Mouse (Mus musculus): ENCODE data around the gene Hs3st2. TPM values are rescaled to one million over a fixed set of nuclear protein-coding genes. Genes with fewer than 3 reads are reported as not detected.

The Hs3st2 gene
- polyA plus RNA-seq, 3 experiments from 2014 or later = not detected

DNA sequence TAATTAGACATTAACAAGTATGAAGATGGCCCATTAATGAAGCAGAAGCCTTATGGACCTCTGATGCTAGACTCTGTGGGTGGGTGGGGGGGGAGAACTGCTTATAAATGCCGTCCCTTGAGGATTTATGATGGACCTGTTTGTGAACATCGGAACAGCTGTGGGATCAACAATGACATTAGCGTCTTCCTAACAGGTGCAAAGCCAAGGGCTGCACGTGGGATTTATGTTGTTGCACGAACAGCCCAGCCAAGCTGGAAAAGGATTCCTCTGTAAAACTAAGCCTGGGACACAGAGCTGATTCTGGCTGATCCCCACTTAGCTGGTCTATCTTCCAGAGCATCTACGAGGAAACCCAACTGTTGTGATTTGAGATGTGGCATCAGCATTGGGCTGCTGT, 69.0 kb downstream of the Hs3st2 start:
- ATAC-seq = no peak

- no peak for ATAC-seq
Measured at GRCm38 (mm10) chr7:121464441-121464840, 72.8 kb downstream of the Hs3st2 start.

- ATAC-seq = no peak
Measured at GRCm38 (mm10) chr7:121465111-121465510, 73.5 kb downstream of the Hs3st2 start.

DNA sequence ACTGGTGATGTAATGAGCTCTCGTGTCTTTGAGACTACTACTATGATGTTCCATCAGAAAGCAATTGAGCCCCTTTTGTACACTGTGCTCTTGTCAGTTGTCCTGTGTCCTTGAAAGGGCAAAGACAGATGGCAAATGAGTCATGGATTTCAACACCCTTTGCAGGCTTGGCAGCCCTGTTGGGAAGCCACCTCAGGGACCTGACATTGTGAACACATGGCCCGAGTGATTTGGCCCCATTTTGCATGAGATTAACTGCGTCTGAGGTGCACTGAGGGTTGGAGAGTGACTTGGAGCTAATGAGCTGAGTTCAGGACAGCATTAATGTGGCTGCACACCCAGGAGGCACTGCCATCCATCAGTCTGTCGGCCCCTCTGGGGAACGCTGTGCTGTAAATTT, 74.7 kb downstream of the Hs3st2 start:
- ATAC-seq = no peak

GRCm38 (mm10) chr7:121469435-121469834, 77.8 kb downstream of the Hs3st2 start:
- ATAC-seq = no peak

DNA sequence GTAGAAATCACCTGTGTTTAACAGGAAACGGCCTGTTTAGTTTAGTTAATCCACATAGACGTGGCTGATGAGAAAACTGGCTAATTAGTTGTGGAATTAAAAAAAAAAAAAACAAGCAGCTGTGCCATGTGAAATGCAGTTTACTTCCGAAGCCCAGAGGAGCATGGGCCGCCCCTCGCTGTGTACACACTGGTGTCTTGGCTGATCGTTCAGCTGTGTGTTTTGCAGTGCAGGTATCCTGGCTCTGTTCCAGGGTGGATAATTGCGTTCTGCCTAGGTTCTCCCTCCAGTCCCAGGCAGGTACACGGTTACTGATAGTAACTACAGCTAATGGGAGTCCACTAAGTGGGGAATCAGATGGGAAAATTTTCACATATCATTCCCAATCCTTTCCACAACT, 86.6 kb downstream of the Hs3st2 start:
- no peak for ATAC-seq

DNA sequence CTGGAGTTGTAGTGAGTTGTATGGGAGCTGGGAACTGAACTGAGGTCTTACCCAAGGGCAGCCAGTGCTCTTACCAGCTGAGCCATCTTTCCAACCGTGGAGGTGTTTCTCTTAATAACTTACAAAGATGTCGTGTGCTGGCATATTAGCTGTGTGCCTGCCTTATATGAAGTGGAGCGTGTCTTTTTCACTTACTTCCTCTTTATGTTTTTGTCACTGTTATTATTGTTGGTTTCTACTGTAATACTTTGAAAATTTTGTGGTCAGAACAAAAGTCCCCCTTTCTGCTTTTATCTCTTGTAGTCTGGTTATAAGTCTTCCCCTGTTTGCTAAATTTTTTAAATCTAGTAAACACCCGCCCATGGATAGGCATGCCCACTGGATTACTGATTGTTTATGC, 88.4 kb downstream of the Hs3st2 start:
- ATAC-seq = no peak

GRCm38 (mm10) chr7:121484590-121484989, 92.9 kb downstream of the Hs3st2 start:
- ATAC-seq = no peak

GRCm38 (mm10) chr7:121485266-121485665, 93.6 kb downstream of the Hs3st2 start:
- no peak for ATAC-seq

- no peak for ATAC-seq
Measured at GRCm38 (mm10) chr7:121487291-121487690, 95.6 kb downstream of the Hs3st2 start.

DNA sequence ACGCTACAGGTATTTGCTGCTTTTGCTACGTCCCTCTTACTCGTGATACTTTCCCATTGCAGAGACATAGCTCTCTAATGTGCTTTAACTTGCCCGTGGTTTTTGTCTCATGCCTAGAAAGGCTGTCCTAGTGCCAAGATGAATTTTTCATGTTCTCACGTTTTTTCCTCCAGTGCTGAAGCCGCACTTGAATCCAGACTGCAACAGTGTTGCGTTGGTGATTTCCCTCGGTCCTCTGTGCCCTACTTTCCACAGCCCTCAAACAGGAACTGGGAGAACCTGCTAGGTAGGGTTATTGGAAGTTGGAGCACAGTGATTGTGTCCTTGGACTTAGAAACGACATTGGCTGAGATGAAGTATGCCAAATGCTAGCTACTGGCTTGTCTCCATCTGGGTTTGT, 97.7 kb downstream of the Hs3st2 start:
- no peak for ATAC-seq

DNA sequence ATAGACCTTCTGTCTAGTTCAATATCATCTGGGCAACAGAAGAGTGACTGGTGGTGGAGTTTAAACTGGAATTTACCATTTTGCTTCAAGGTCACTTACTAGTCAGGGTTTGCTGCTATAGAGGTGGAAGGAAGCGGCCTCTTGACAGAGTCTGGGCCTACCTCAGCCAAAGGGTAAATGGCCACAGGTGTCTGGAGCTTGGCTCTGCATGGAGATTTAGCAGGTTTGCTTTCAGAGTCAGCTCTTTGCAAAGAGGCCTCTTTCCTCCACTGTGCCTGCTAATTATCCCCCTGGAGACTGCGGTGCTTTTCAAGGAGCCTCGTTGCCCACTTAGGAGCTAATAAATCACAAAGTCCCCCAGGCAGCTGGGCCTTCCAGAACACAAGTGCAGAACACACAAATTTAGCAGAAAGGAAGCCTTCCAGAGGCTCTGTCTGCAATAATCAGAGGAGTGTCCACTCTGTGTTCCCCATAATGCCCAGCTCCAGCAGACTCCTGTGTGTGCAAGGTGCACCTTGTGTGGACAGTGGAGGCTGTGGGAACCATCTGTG, 99.9 kb downstream of the Hs3st2 start:
- no peak for ATAC-seq

DNA sequence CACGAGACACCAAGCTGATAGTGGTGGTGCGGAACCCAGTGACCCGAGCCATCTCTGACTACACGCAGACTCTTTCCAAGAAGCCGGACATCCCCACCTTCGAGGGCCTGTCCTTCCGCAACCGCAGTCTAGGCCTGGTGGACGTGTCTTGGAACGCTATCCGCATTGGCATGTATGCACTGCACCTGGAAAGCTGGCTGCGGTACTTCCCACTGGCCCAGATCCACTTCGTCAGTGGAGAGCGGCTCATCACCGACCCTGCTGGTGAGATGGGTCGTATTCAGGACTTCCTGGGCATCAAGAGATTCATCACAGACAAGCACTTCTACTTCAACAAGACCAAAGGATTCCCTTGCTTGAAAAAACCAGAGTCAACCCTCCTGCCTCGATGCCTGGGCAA, 108.9 kb downstream of the Hs3st2 start:
- ATAC-seq = no peak

GRCm38 (mm10) chr7:121501666-121502065, 110.0 kb downstream of the Hs3st2 start:
- ATAC-seq = no peak

GRCm38 (mm10) chr7:121516727-121517126, 125.1 kb downstream of the Hs3st2 start:
- ATAC-seq = no peak

DNA sequence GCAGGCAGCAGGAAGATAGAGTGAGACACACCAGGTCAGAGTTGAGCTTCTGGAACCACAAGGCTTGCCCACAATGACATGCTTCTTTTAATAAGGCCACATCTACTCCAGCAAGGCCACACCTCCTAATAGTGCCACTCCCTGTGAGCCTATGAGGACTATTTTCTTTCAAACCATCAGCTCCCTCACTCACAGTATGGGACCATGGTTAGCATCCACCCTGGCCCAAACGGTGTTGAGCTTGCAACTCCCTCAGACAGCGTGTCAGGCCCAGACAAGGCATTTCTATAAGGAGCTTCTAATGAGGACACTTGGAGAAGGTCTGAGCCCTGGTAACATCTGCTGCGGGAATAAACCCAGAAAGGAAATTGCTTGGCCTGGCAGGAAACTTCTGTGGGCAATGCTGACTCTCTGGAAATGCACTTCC, 125.5 kb downstream of the Hs3st2 start:
- no peak for ATAC-seq

DNA sequence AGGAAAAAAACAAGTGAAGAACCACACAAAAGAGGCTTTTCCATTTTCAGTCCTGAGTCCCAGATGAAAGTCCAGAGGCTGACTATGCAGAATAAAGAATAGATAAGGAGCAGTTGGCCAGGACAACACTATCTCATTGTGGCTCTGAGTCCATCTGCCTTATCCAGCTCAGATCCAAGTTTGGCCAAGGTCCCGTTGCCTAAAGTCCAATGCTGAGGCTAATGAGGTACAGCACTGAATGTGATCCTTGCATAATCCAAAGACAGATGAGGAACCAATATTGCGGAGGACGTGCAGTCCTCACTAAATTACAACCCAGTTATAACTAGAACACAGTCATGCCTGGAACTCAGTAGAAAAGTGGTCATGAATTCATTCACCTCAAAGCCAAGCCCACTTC, 130.5 kb downstream of the Hs3st2 start:
- no peak for ATAC-seq

- ATAC-seq = no peak
Measured at GRCm38 (mm10) chr7:121529023-121529422, 137.4 kb downstream of the Hs3st2 start.

GRCm38 (mm10) chr7:121533639-121534038, 142.0 kb downstream of the Hs3st2 start:
- ATAC-seq = no peak

GRCm38 (mm10) chr7:121534386-121534785, 142.7 kb downstream of the Hs3st2 start:
- no peak for ATAC-seq

- ATAC-seq = no peak
Measured at GRCm38 (mm10) chr7:121535987-121536386, 144.3 kb downstream of the Hs3st2 start.

- no peak for ATAC-seq
Measured at GRCm38 (mm10) chr7:121539405-121540275, 148.0 kb downstream of the Hs3st2 start.

DNA sequence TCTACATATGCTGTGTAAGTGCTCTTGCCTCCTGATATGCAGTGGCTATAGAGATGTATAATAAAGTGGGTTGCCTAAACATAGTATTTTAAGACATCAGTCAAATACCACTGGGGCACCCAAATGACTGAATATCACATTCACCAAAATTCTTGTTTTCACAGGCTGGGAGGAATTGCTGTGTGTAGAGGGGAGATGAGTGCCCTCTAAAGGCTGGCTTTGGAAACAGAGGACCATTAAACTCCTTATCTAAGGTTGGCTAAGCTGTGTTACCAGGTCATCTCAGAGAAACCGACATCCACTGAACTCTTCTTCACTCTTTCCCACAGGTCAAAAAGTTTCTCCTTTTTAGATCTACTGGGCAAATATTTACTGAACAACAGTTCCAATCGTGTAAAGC, 150.8 kb downstream of the Hs3st2 start:
- ATAC-seq = no peak

GRCm38 (mm10) chr7:121549329-121550022, 157.8 kb downstream of the Hs3st2 start:
- ATAC-seq = no peak

Data from inflammation-experienced regulatory T-cells, adult 6 months (primary cell).